Mouse (Mus musculus): ENCODE results near the gene Dlgap3.

DNA sequence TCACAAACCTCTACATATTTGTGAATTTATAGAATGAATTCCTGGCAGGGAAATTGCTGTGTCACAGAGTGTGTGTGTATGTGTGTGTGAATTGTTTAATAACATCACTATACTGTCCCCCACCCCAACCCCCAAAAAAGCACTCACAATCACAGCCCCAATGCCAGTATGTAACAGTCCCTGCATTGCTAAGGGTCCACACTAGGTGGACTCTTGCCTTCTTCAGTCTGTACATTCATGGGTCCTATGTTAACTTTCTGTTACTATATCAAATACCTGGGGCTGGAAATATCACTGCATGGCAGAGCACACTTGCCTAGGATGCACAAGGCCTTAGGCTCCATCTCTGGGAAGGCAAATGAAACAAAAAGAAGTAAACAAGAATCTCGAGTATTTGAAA, 34.3 kb upstream of the Dlgap3 start:
- TF ChIP-seq POLR2A (IDR thresholded peaks at IDR 0.05; ENCODE audit: low read depth, low read length), result no peak
- no peak for TF ChIP-seq CTCF (conservative IDR thresholded peaks at IDR 0.05; ENCODE audit: insufficient read depth, insufficient read length, low read depth, low read length)
